Mouse (Mus musculus) spleen, embryonic (tissue): ENCODE results near the gene Cd6.

Experiments used
- CTCF ChIA-PET: fragments of 350-600 bp; sonication (Branson Sonifier 250); formaldehyde crosslinking; loops from one replicate; lab custom pipeline; 2022; lab: Charles Lee

Cd6 gene

DNA sequence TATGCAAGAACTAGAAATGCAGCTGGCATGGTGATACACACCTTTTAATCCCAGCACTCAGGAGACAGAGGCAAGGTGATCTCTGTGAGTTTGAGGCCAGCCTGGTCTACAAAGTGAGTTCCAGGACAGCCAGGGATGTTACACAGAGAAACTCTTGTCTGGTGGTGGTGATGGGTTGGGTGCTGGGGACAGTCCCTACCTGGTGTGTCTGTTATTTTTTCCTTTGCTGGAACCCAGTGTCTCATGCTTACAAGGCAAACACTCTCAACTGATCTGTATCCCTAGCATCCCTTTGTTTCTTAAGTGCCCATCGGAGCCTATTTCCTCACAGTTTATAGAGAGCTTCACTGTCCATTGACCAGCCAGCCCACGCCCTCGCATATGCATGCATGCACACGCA is 89.9 kb downstream of the Cd6 start:
- CTCF ChIA-PET = interaction anchor here (0.6 to 1.0 kb wide), 2 partner anchors 24 to 39 kb away, joined by 3 to 4 read pairs; no protein-coding TSS in a partner anchor
